Mouse (Mus musculus) kidney, embryonic 14.5 days (tissue): ENCODE measurements at regions not wholly inside any gene's neighbourhood (a gene's known extent, or its start where the extent isn't known, plus 50 kb on each side); places are given as distances from the start of the nearest gene placed in this dataset.

Source experiments
- ATAC-seq: fragments of 200-750 bp; cut with Nextera tagmentation; 2 replicates; pipeline ENCODE4 v1.8.0; 2017; ENCODE audit warnings: moderate number of reproducible peaks, mild to moderate bottlenecking, moderate TSS enrichment, moderate library complexity; ENCODE audit not compliant: low FRiP score, low TSS enrichment
- H3K27ac ChIP-seq: fragments of 300-500 bp; sonication (generic); 2 replicates; pipeline ENCODE4 v1.5.1; 2014; ENCODE audit warnings: low read depth, mild to moderate bottlenecking, low read length, moderate library complexity, mixed read lengths
- H3K27me3 ChIP-seq: fragments of 300-500 bp; sonication (generic); 2 replicates; pipeline ENCODE4 v1.6.1; 2014; ENCODE audit warnings: mild to moderate bottlenecking, low read length; ENCODE audit not compliant: control insufficient read depth, insufficient read depth
- H3K36me3 ChIP-seq: fragments of 300-500 bp; sonication (generic); 2 replicates; pipeline ENCODE4 v1.6.1; 2014; ENCODE audit warnings: low read length, mixed read lengths; ENCODE audit not compliant: control insufficient read depth, insufficient read depth
- H3K4me1 ChIP-seq: fragments of 300-500 bp; sonication (generic); 2 replicates; pipeline ENCODE4 v1.6.1; 2014; ENCODE audit warnings: low read length, mixed read lengths; ENCODE audit not compliant: control insufficient read depth, insufficient read depth
- H3K4me2 ChIP-seq: fragments of 300-500 bp; sonication (generic); replicated peaks from 2 replicates; pipeline ENCODE4 v1.6.1; 2014; ENCODE audit warnings: low read depth, mild to moderate bottlenecking, low read length
- H3K4me3 ChIP-seq: fragments of 300-500 bp; sonication (generic); 2 replicates; pipeline ENCODE4 v1.5.1; 2014; ENCODE audit warnings: mild to moderate bottlenecking, low read length
- H3K9ac ChIP-seq: fragments of 300-500 bp; sonication (generic); 2 replicates; pipeline ENCODE4 v1.6.1; 2014; ENCODE audit warnings: low read depth, mild to moderate bottlenecking, low read length, moderate library complexity
- H3K9me3 ChIP-seq: fragments of 300-500 bp; sonication (generic); 2 replicates; pipeline ENCODE4 v1.6.1; 2016; ENCODE audit warnings: low read length; ENCODE audit not compliant: control insufficient read depth
- WGBS: fragments of 180-500 bp; shearing (Covaris S2); extraction: QIAGEN DNeasy Blood & Tissue Kit; methylation state at CpG from one replicate; pipeline ENCODE4 v1.1.7; 2014; 5-methylcytosine and 5-hydroxymethylcytosine counted together

DNA sequence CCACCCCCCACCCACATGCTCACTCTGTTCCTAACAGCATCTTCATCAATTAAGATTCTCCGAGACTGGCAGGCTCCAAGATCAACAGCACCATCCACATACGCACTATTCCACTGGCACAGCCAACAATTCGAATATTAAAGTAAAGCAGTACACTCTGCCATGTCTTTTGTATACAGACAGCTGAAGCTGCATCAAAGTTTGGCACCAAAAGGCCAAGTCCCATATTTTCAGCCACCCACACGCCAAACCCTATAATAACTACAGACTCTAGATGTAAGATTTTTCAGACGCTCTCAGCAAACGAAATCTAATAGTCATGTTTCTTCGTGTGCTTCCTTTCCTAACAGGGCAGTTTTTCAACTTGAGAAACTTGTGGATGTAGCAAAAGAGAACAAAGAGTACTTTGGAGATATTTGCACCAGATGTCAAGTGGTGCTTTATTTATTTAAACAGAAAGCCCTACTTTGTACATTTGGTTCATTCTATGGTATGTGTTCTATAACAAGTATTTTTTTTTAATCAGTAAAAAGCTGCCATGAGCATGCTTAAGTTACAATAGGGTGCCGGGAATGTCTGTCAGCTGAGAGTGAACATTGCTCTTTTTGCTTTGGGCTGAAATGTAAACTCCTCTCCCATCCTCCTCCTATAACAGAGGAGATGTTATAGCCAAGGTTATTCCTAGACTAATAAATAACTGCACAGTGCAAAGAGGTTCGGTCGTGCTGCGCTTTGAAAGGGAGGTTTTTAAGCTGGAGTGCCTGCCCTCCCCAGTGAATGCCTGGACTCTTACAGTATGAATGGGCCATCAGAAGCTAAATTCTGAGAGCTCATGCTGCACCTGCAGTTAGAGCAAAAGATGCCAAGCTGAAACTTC is 686.9 kb downstream of the 1700064H15Rik start:
- no peak for ATAC-seq
- Histone ChIP-seq H3K36me3 (no peaks in the 10 kb centered on the region), H3K27ac (no peak overlapping the region), H3K9me3 (no peaks in the 10 kb centered on the region), H3K4me2 (no peak overlapping the region), H3K4me3 (no peak overlapping the region), H3K4me1 (no peaks in the 10 kb centered on the region), H3K27me3 (no peaks in the 10 kb centered on the region), H3K9ac (no peak overlapping the region)
- 49% methylated on average over 11 of the region's 11 CpGs for WGBS

DNA sequence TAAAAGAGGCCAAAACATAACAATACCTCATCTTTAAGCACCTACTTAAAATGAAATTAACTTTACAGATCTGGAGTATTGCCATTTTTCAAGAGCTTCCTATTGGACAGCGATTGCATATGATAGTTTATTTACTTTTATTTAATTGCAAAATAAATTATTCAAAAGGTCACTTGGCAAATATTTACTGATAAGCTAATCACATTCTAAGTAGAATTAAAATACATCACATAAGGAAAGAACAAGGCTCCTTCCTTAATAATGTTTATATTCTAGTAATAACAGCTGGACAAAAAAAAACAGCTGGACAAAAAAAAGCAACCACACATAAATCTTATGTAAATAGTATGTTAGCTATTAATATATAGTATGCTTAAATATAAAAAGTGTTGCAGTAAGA is 668.1 kb downstream of the 1700064H15Rik start:
- Histone ChIP-seq H3K4me3 (no peak overlapping the region), H3K4me2 (no peak overlapping the region), H3K9me3 (no peaks in the 10 kb centered on the region), H3K9ac (no peak overlapping the region), H3K36me3 (no peaks in the 10 kb centered on the region), H3K4me1 (no peaks in the 10 kb centered on the region), H3K27me3 (no peaks in the 10 kb centered on the region), H3K27ac (no peak overlapping the region)
- 80% methylated on average over 1 of the region's 1 CpGs for WGBS
- no peak for ATAC-seq

DNA sequence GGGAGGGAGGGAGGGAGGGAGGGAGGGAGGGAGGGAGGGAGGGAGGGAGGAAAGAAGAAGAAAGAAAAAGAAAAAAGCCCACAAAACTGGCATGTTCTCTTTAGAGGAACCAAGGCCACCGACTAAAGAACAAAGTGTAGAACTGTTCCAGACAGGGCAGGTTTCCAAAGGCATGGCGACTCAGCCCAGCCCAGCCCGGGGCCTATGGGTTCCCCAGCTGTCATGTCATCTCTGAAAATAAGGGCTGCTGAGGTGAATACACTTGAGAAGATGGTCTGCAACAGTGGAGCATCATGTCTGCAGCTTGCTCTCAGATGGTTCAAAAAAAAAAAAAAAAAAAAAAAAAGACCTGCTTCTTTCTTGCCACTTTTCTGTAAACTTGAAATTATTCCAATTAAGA is 639.8 kb downstream of the 1700064H15Rik start:
- Histone ChIP-seq H3K9ac (no peak overlapping the region), H3K4me2 (no peak overlapping the region), H3K27ac (no peak overlapping the region), H3K27me3 (no peaks in the 10 kb centered on the region), H3K36me3 (no peaks in the 10 kb centered on the region), H3K9me3 (no peaks in the 10 kb centered on the region), H3K4me3 (no peak overlapping the region), H3K4me1 (no peaks in the 10 kb centered on the region)
- WGBS: 94% methylated on average over 3 of the region's 3 CpGs
- no peak for ATAC-seq

DNA sequence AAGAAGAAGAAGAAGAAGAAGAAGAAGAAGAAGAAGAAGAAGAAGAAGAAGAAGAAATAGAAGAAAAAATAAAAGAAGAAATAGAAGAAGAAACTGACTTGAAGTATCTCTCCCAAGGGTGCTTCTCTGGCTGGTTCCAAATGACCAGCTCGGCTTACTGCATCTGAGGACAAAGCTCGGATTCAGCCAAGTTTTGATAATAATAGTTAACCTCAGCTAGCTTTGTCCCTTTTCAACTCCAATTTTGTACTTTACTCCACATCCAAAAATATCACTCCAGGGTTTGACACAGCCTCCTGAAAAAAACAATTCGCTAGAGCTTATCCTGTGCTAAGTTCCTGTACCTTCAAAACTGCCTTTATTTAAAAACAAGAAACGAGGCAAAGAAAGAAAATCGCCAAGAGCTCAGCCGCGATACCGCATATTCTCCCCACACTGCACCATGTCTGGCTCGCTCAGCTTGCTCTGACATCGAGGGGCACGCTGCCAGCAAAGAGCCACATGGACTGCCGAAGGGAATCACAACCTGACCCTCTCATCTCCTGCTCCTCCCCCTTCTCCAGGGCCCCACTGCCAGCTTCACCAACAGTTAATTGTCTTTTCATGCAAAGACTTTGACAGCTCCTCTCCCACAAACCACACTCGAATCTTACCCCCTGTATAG is 638.8 kb downstream of the 1700064H15Rik start:
- Histone ChIP-seq H3K4me2 (no peak overlapping the region), H3K36me3 (no peaks in the 10 kb centered on the region), H3K27me3 (no peaks in the 10 kb centered on the region), H3K9me3 (no peaks in the 10 kb centered on the region), H3K9ac (no peak overlapping the region), H3K4me3 (no peak overlapping the region), H3K27ac (no peak overlapping the region), H3K4me1 (no peaks in the 10 kb centered on the region)
- 64% methylated on average over 13 of the region's 13 CpGs for WGBS
- no peak for ATAC-seq

DNA sequence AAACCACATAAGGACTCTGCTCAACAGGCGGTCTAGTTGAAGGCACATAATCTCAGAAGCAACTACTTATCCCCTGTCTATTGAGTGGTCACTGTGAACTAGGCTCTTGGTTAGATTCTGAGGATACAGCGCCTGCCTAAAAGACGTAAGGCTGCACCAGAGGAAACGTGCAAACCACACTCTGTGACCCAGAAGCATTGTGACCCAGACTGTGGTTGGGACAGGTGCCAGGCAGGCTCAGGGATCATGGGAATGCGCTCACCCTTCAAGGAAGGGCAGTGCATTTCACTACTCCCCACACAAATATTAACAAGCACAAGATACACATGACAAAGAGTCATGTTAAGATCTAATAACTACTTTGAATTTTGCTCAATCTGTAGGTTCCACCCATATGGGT is 628.3 kb downstream of the 1700064H15Rik start:
- no peak overlapping the region for H3K4me3 ChIP-seq
- no peak overlapping the region for H3K27ac ChIP-seq
- ATAC-seq: no peak
- H3K36me3 ChIP-seq: no peaks in the 10 kb centered on the region
- H3K9ac ChIP-seq: no peak overlapping the region
- no peaks in the 10 kb centered on the region for H3K4me1 ChIP-seq
- 76% methylated on average over 5 of the region's 5 CpGs for WGBS
- H3K9me3 ChIP-seq: no peaks in the 10 kb centered on the region
- no peaks in the 10 kb centered on the region for H3K27me3 ChIP-seq
- H3K4me2 ChIP-seq: no peak overlapping the region

DNA sequence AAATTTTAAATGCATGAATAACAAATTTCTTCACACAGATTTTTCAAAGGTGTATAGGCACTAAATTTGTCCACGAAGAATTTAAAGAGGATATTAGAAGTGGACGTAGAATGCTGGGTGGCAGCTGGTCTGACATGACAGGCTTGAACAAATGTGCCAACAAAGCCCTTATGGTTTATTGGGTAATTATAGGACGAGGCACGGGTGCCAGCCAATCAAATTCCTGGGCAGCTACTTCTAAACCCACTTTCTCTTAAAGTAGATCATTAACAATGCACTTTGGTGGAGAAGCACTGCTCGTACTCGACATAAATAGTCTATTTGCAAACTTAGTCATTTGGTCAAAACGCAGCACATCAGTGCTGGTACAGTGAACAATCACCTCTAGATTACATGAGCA is 626.4 kb downstream of the 1700064H15Rik start:
- Histone ChIP-seq H3K4me2 (no peak overlapping the region), H3K4me3 (no peak overlapping the region), H3K27ac (no peak overlapping the region), H3K9ac (no peak overlapping the region), H3K9me3 (no peaks in the 10 kb centered on the region), H3K27me3 (no peaks in the 10 kb centered on the region), H3K36me3 (no peaks in the 10 kb centered on the region), H3K4me1 (no peaks in the 10 kb centered on the region)
- ATAC-seq: no peak
- 31% methylated on average over 7 of the region's 7 CpGs for WGBS

DNA sequence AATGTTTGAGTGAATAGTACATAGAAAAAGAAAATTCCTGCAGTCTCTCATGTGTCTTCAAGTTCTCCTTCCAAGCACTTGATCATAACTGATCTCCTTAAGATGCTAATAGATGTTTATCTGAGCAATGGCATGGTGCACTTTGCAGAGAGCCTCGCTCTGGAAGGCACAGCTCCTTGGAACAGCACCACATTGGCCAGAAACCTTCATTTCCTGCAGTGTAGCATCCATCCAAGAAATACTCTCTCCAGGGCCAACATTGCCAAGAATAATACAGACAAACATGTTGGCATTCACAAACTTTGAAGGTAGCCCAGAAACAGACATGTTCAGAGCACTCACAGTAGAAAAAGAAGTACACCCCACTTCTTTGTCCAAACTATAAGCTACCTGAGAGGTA is 623.7 kb downstream of the 1700064H15Rik start:
- H3K9ac ChIP-seq: no peak overlapping the region
- H3K27me3 ChIP-seq: no peaks in the 10 kb centered on the region
- no peaks in the 10 kb centered on the region for H3K36me3 ChIP-seq
- H3K4me1 ChIP-seq: no peaks in the 10 kb centered on the region
- H3K4me3 ChIP-seq: no peak overlapping the region
- no peak overlapping the region for H3K27ac ChIP-seq
- no peaks in the 10 kb centered on the region for H3K9me3 ChIP-seq
- no peak overlapping the region for H3K4me2 ChIP-seq
- no peak for ATAC-seq
- WGBS: 78% methylated on average over 1 of the region's 1 CpGs

DNA sequence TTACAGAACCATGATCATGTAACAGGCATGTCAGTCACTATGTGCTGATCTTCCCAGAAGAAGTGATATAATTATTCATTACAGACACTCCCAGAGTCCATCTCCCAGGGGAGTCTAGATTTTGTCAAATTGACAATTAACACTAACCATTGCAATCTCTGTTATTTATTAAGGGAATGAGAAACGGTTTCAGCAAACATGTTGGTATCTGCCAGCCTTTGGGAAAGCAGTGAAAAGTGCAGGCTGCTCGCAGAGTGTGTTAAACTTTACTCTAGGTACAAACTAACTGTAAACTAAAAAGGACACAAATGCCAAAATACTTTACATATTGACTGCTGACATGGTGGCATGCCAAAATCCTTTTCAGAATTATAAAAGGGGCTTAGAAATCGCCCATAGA is 583.9 kb downstream of the 1700064H15Rik start:
- Histone ChIP-seq H3K4me1 (no peaks in the 10 kb centered on the region), H3K27me3 (no peaks in the 10 kb centered on the region), H3K27ac (no peak overlapping the region), H3K9ac (no peak overlapping the region), H3K36me3 (no peaks in the 10 kb centered on the region), H3K9me3 (no peaks in the 10 kb centered on the region), H3K4me2 (no peak overlapping the region), H3K4me3 (no peak overlapping the region)
- 67% methylated on average over 3 of the region's 3 CpGs for WGBS
- ATAC-seq: no peak

DNA sequence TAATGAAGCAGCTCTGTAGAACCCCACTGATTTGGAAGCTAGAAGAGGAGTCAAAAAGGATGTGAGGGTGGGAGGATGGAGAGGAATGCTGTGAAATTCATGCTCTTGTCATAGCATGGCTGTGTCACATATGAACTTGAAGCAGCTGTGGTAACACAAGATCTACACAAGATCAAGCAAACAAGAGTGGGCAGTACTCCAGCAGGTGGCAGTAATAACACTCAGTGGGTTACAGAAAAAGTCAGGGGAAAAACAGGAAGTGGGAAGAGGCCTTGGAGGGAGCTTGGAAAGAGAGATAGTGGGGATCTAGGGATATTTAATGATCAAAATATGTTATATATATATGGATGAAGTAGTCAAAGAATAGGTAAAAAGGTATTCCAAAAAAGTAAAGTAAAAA is 582.5 kb downstream of the 1700064H15Rik start:
- H3K4me1 ChIP-seq: no peaks in the 10 kb centered on the region
- H3K36me3 ChIP-seq: no peaks in the 10 kb centered on the region
- no peaks in the 10 kb centered on the region for H3K9me3 ChIP-seq
- no peak overlapping the region for H3K4me3 ChIP-seq
- no peak overlapping the region for H3K4me2 ChIP-seq
- H3K27me3 ChIP-seq: no peaks in the 10 kb centered on the region
- ATAC-seq: no peak
- no peak overlapping the region for H3K27ac ChIP-seq
- no peak overlapping the region for H3K9ac ChIP-seq
